Mouse (Mus musculus) ES-E14 (cell line): ENCODE measurements around the gene Gtf2a1l. TPM values are rescaled to one million over a fixed set of nuclear protein-coding genes. Genes with fewer than 3 reads are reported as not detected.

Experiments
- DNase-seq: peaks from one replicate; pipeline ENCODE4 v3.0.0-alpha.2; 2013; ENCODE audit warnings: low read depth, low spot score
- H3K27ac ChIP-seq: 2 replicates; pipeline ENCODE4 v1.5.1; 2012; ENCODE audit warnings: low read depth, mild to moderate bottlenecking, low read length, moderate library complexity, mixed read lengths; ENCODE audit not compliant: poor library complexity, insufficient read depth, severe bottlenecking
- H3K36me3 ChIP-seq: 2 replicates; pipeline ENCODE4 v1.6.1; 2012; ENCODE audit warnings: mild to moderate bottlenecking, low read length, moderate library complexity, mixed read lengths; ENCODE audit not compliant: control insufficient read depth, poor library complexity, insufficient read depth, severe bottlenecking
- H3K4me1 ChIP-seq, 2 experiments: fragments of 150-350 bp in 1 of 2; sonication (generic) in 1 of 2; 2 replicates each; pipeline ENCODE4 v1.6.1; 2012; ENCODE audit warnings: low read length in 2 of 2, mild to moderate bottlenecking in 1 of 2, mixed read lengths in 1 of 2; ENCODE audit not compliant: control insufficient read depth in 2 of 2, insufficient read depth in 2 of 2, poor library complexity in 1 of 2
- H3K4me3 ChIP-seq, 2 experiments: fragments of 150-350 bp in 1 of 2; sonication (generic) in 1 of 2; 2 replicates each; pipeline ENCODE4 v1.5.1; 2012; ENCODE audit warnings: low read length in 2 of 2, low read depth in 1 of 2, mild to moderate bottlenecking in 1 of 2, mixed read lengths in 1 of 2; ENCODE audit not compliant: insufficient read depth in 1 of 2, poor library complexity in 1 of 2, severe bottlenecking in 1 of 2
- H3K9ac ChIP-seq: 2 replicates; pipeline ENCODE4 v1.6.1; 2012; ENCODE audit warnings: low read depth, mild to moderate bottlenecking, low read length, mixed read lengths; ENCODE audit not compliant: poor library complexity, insufficient read depth, severe bottlenecking
- H3K9me3 ChIP-seq: fragments of 150-350 bp; sonication (generic); 2 replicates; pipeline ENCODE4 v1.6.1; 2012; ENCODE audit warnings: low read depth, mild to moderate bottlenecking, low read length; ENCODE audit not compliant: control insufficient read depth, insufficient read depth
- CHD2 ChIP-seq: IDR thresholded peaks from 2 replicates; pipeline ENCODE4 v1.6.1; 2014; ENCODE audit warnings: mild to moderate bottlenecking, low read depth, low read length, inconsistent platforms
- HCFC1 ChIP-seq: IDR thresholded peaks from 2 replicates; pipeline ENCODE4 v1.6.1; 2012; ENCODE audit warnings: low read length, inconsistent platforms, borderline replicate concordance; ENCODE audit not compliant: insufficient read depth
- MAFK ChIP-seq: IDR thresholded peaks from 2 replicates; pipeline ENCODE4 v1.6.1; 2014; ENCODE audit warnings: mild to moderate bottlenecking, low read depth, low read length, inconsistent platforms; ENCODE audit not compliant: insufficient read depth
- ZC3H11A ChIP-seq: IDR thresholded peaks from 2 replicates; pipeline ENCODE4 v1.6.1; 2012; ENCODE audit warnings: low read depth, mild to moderate bottlenecking, inconsistent platforms, low read length, borderline replicate concordance
- ZNF384 ChIP-seq: IDR thresholded peaks from 2 replicates; pipeline ENCODE4 v1.6.1; 2012; ENCODE audit warnings: low read depth, low read length, inconsistent platforms
- in situ Hi-C, 2 experiments: fragments of 600-800 bp; cut with MboI; formaldehyde crosslinking; loops; one replicate each; pipeline ENCODE4 v1.15.1; 2025; ENCODE audit warnings: low sequenced_read_pairs in 2 of 2, inconsistent platforms in 1 of 2; ENCODE audit not compliant: unreplicated experiment in 2 of 2
- total RNA-seq: library from RNA; depleted of rRNA; stranded (reverse); fragments of 300-350 nt; gene quantifications from 2 replicates; pipeline ENCODE4 v1.2.3, GENCODE M21; 2012

Gtf2a1l gene
- total RNA-seq, 1 experiment: 0.80 TPM

- no peaks in the 10 kb centered on the region for H3K4me1 ChIP-seq
- H3K4me3 ChIP-seq: no peak overlapping the region
- H3K9me3 ChIP-seq: no peaks in the 10 kb centered on the region
- H3K27ac ChIP-seq: no peak overlapping the region
- no peak overlapping the region for H3K9ac ChIP-seq
- H3K36me3 ChIP-seq: no peaks in the 10 kb centered on the region
- no peak for DNase-seq
- in situ Hi-C loops: loop anchor here in 1 of 2 experiments (5.0 kb wide), 1 partner anchor 99 kb away; no protein-coding TSS in a partner anchor
- TF ChIP-seq HCFC1: no peak
- TF ChIP-seq MAFK: no peak
- TF ChIP-seq ZC3H11A: no peak
- TF ChIP-seq ZNF384: no peak
- TF ChIP-seq CHD2: no peak
Measured at GRCm38 (mm10) chr17:88653375-88653769, 15.1 kb upstream of the Gtf2a1l start.

- DNase-seq: no peak
- H3K36me3 ChIP-seq: no peaks in the 10 kb centered on the region
- H3K9ac ChIP-seq: no peak overlapping the region
- no peak overlapping the region for H3K4me3 ChIP-seq
- H3K4me1 ChIP-seq: no peaks in the 10 kb centered on the region
- in situ Hi-C loops: no loop called here
- no peaks in the 10 kb centered on the region for H3K9me3 ChIP-seq
- no peak overlapping the region for H3K27ac ChIP-seq
- TF ChIP-seq ZC3H11A (no peak), ZNF384 (no peak), CHD2 (no peak), MAFK (no peak), HCFC1 (no peak)
Measured at GRCm38 (mm10) chr17:88658510-88658909, 9.9 kb upstream of the Gtf2a1l start.

GRCm38 (mm10) chr17:88666076-88666475 is 2.4 kb upstream of the Gtf2a1l start:
- Histone ChIP-seq H3K9me3 (no peaks in the 10 kb centered on the region), H3K4me1 (peaks cover 0 to 2% of the 10 kb centered on the region in 2 experiments; a peak in 2 of 4 replicates), H3K4me3 (no peak overlapping the region), H3K36me3 (no peaks in the 10 kb centered on the region), H3K27ac (no peak overlapping the region), H3K9ac (no peak overlapping the region)
- DNase-seq: no peak
- in situ Hi-C loops: no loop called here
- no peak for TF ChIP-seq HCFC1
- no peak for TF ChIP-seq ZC3H11A
- no peak for TF ChIP-seq ZNF384
- TF ChIP-seq CHD2: no peak
- no peak for TF ChIP-seq MAFK

GRCm38 (mm10) chr17:88669921-88670320 is 1.5 kb downstream of the Gtf2a1l start:
- peaks cover 0 to 2% of the 10 kb centered on the region in 2 experiments; a peak in 2 of 4 replicates for H3K4me1 ChIP-seq
- no peak overlapping the region for H3K9ac ChIP-seq
- no peak overlapping the region for H3K4me3 ChIP-seq
- TF ChIP-seq ZC3H11A: no peak
- no peak for TF ChIP-seq CHD2
- TF ChIP-seq MAFK: no peak
- TF ChIP-seq ZNF384: no peak
- no peak for TF ChIP-seq HCFC1
- H3K36me3 ChIP-seq: no peaks in the 10 kb centered on the region
- H3K27ac ChIP-seq: no peak overlapping the region
- no peak for DNase-seq
- in situ Hi-C loops: no loop called here
- no peaks in the 10 kb centered on the region for H3K9me3 ChIP-seq

GRCm38 (mm10) chr17:88670800-88671199 is 2.3 kb downstream of the Gtf2a1l start:
- DNase-seq: no peak
- Histone ChIP-seq H3K4me1 (peaks cover 0 to 2% of the 10 kb centered on the region in 2 experiments; a peak in 2 of 4 replicates), H3K27ac (no peak overlapping the region), H3K9me3 (no peaks in the 10 kb centered on the region), H3K4me3 (no peak overlapping the region), H3K36me3 (no peaks in the 10 kb centered on the region), H3K9ac (no peak overlapping the region)
- in situ Hi-C loops: no loop called here
- no peak for TF ChIP-seq ZNF384
